Mouse (Mus musculus): ENCODE data around the gene B4galt5. TPM values are rescaled to one million over a fixed set of nuclear protein-coding genes. Genes with fewer than 3 reads are reported as not detected.

B4galt5 gene
- polyA plus RNA-seq, 1 experiment from 2014 or later: 8.8 TPM

GRCm38 (mm10) chr2:167358499-167358898 is 9.5 kb upstream of the B4galt5 start:
- 55% methylated on average over 2 of the region's 2 CpGs for WGBS
- Histone ChIP-seq H3K4me2 (no peak overlapping the region), H3K4me1 (peaks cover 4% of the 10 kb centered on the region; the same call in 1 of the 2 replicates), H3K27ac (replicated peaks) (0 out of 2 replicates have a peak overlapping the region, but pooled peaks have one; percentile 21), H3K9me3 (no peaks in the 10 kb centered on the region), H3K27me3 (replicated peaks) (peaks cover 3% of the 10 kb centered on the region; the same call in 1 of the 2 replicates), H3K36me3 (no peaks in the 10 kb centered on the region), H3K9ac (no peak overlapping the region), H3K4me3 (no peak overlapping the region)
- no peak for ATAC-seq (ENCODE audit: extremely low read depth, insufficient number of reproducible peaks, low FRiP score, low TSS enrichment)

- ATAC-seq (ENCODE audit: extremely low read depth, insufficient number of reproducible peaks, low FRiP score, low TSS enrichment): no peak
- H3K4me2 ChIP-seq: no peak overlapping the region
- H3K4me1 ChIP-seq: peaks cover 19% of the 10 kb centered on the region
- no peak overlapping the region for H3K27ac ChIP-seq (replicated peaks)
- H3K36me3 ChIP-seq: no peaks in the 10 kb centered on the region
- peaks cover 3% of the 10 kb centered on the region; the same call in 1 of the 2 replicates for H3K27me3 ChIP-seq (replicated peaks)
- H3K9ac ChIP-seq: no peak overlapping the region
- H3K9me3 ChIP-seq: no peaks in the 10 kb centered on the region
- H3K4me3 ChIP-seq: no peak overlapping the region
Measured at GRCm38 (mm10) chr2:167356885-167357284, 7.9 kb upstream of the B4galt5 start.

- no peaks in the 10 kb centered on the region for H3K9me3 ChIP-seq
- 76% methylated on average over 9 of the region's 9 CpGs for WGBS
Measured at GRCm38 (mm10) chr2:167354611-167355165, 5.7 kb upstream of the B4galt5 start.

GRCm38 (mm10) chr2:167354046-167354445 is 5.1 kb upstream of the B4galt5 start:
- Histone ChIP-seq H3K4me1 (peaks cover 39% of the 10 kb centered on the region), H3K9ac (no peak overlapping the region), H3K27me3 (replicated peaks) (peaks cover 3% of the 10 kb centered on the region; the same call in 1 of the 2 replicates), H3K9me3 (no peaks in the 10 kb centered on the region), H3K4me2 (no peak overlapping the region), H3K36me3 (no peaks in the 10 kb centered on the region), H3K27ac (replicated peaks) (no peak overlapping the region), H3K4me3 (no peak overlapping the region)
- 89% methylated on average over 8 of the region's 8 CpGs for WGBS
- ATAC-seq (ENCODE audit: extremely low read depth, insufficient number of reproducible peaks, low FRiP score, low TSS enrichment): no peak

More at GRCm38 (mm10) chr2:167354611-167355165, 5.7 kb upstream of the B4galt5 start:
- Histone ChIP-seq H3K4me3 (no peak overlapping the region), H3K36me3 (no peaks in the 10 kb centered on the region), H3K27me3 (replicated peaks) (peaks cover 3% of the 10 kb centered on the region; the same call in 1 of the 2 replicates), H3K4me2 (no peak overlapping the region), H3K9ac (no peak overlapping the region), H3K27ac (replicated peaks) (no peak overlapping the region), H3K4me1 (peaks cover 37% of the 10 kb centered on the region)
- ATAC-seq (ENCODE audit: extremely low read depth, insufficient number of reproducible peaks, low FRiP score, low TSS enrichment): no peak

- Histone ChIP-seq H3K27me3 (replicated peaks) (peaks cover 3% of the 10 kb centered on the region; the same call in 1 of the 2 replicates), H3K36me3 (no peaks in the 10 kb centered on the region), H3K4me1 (peaks cover 44% of the 10 kb centered on the region), H3K4me2 (no peak overlapping the region), H3K9me3 (no peaks in the 10 kb centered on the region), H3K27ac (replicated peaks) (0 out of 2 replicates have a peak overlapping the region, but pooled peaks have one; percentile 20), H3K9ac (no peak overlapping the region), H3K4me3 (no peak overlapping the region)
- WGBS: 50% methylated on average over 6 of the region's 6 CpGs
- ATAC-seq (ENCODE audit: extremely low read depth, insufficient number of reproducible peaks, low FRiP score, low TSS enrichment): no peak
Measured at GRCm38 (mm10) chr2:167352496-167352895, 3.5 kb upstream of the B4galt5 start.

- Histone ChIP-seq H3K4me3 (no peak overlapping the region), H3K4me1 (peaks cover 52% of the 10 kb centered on the region), H3K4me2 (no peak overlapping the region), H3K9me3 (no peaks in the 10 kb centered on the region), H3K9ac (no peak overlapping the region), H3K27me3 (replicated peaks) (no peaks in the 10 kb centered on the region), H3K27ac (replicated peaks) (no peak overlapping the region), H3K36me3 (no peaks in the 10 kb centered on the region)
- no peak for ATAC-seq (ENCODE audit: extremely low read depth, insufficient number of reproducible peaks, low FRiP score, low TSS enrichment)
- WGBS: 52% methylated on average over 9 of the region's 9 CpGs
Measured at GRCm38 (mm10) chr2:167351371-167351951, 2.5 kb upstream of the B4galt5 start.

- H3K27ac ChIP-seq (replicated peaks): no peak overlapping the region
Measured at GRCm38 (mm10) chr2:167350126-167350650, 1.2 kb upstream of the B4galt5 start.

GRCm38 (mm10) chr2:167349283-167349936 is 427 bp upstream of the B4galt5 start:
- Histone ChIP-seq H3K4me2 (peak overlapping the region; percentile 91), H3K9ac (peak overlapping the region; percentile 73), H3K4me3 (peak overlapping the region; percentile 94), H3K36me3 (peaks cover 4% of the 10 kb centered on the region; the same call in 1 of the 2 replicates), H3K9me3 (no peaks in the 10 kb centered on the region), H3K27ac (replicated peaks) (no peak overlapping the region; the same call in 1 of the 2 replicates), H3K4me1 (peaks cover 67% of the 10 kb centered on the region), H3K27me3 (replicated peaks) (no peaks in the 10 kb centered on the region)
- under 1% methylated on average over 40 of the region's 50 CpGs for WGBS
- peak; percentile 90 for ATAC-seq (ENCODE audit: extremely low read depth, insufficient number of reproducible peaks, low FRiP score, low TSS enrichment)

More at GRCm38 (mm10) chr2:167350126-167350650, 1.2 kb upstream of the B4galt5 start:
- H3K27me3 ChIP-seq (replicated peaks): no peaks in the 10 kb centered on the region
- no peaks in the 10 kb centered on the region for H3K9me3 ChIP-seq
- H3K9ac ChIP-seq: peak overlapping the region; percentile 73; the same call in 1 of the 2 replicates
- peak overlapping the region; percentile 94 for H3K4me3 ChIP-seq
- no peak for ATAC-seq (ENCODE audit: extremely low read depth, insufficient number of reproducible peaks, low FRiP score, low TSS enrichment)
- peaks cover 4% of the 10 kb centered on the region; the same call in 1 of the 2 replicates for H3K36me3 ChIP-seq
- peaks cover 59% of the 10 kb centered on the region for H3K4me1 ChIP-seq
- H3K4me2 ChIP-seq: peak overlapping the region; percentile 91
- WGBS: 52% methylated on average over 8 of the region's 8 CpGs

GRCm38 (mm10) chr2:167347991-167348375 is 1.0 kb downstream of the B4galt5 start:
- ATAC-seq (ENCODE audit: extremely low read depth, insufficient number of reproducible peaks, low FRiP score, low TSS enrichment): no peak
- no peaks in the 10 kb centered on the region for H3K27me3 ChIP-seq (replicated peaks)
- peak overlapping the region; percentile 90 for H3K27ac ChIP-seq (replicated peaks)
- peak overlapping the region; percentile 94 for H3K4me3 ChIP-seq
- peaks cover 4% of the 10 kb centered on the region; the same call in 1 of the 2 replicates for H3K36me3 ChIP-seq
- no peaks in the 10 kb centered on the region for H3K9me3 ChIP-seq
- peaks cover 76% of the 10 kb centered on the region for H3K4me1 ChIP-seq
- peak overlapping the region; percentile 91 for H3K4me2 ChIP-seq
- 11% methylated on average over 11 of the region's 11 CpGs for WGBS
- peak overlapping the region; percentile 97 for H3K9ac ChIP-seq

- Histone ChIP-seq H3K4me3 (peak overlapping the region; percentile 94), H3K36me3 (peaks cover 4% of the 10 kb centered on the region; the same call in 1 of the 2 replicates), H3K27me3 (replicated peaks) (no peaks in the 10 kb centered on the region), H3K9me3 (no peaks in the 10 kb centered on the region), H3K4me2 (peak overlapping the region; percentile 91), H3K4me1 (peaks cover 73% of the 10 kb centered on the region), H3K9ac (peak overlapping the region; percentile 97), H3K27ac (replicated peaks) (no peak overlapping the region)
- no peak for ATAC-seq (ENCODE audit: extremely low read depth, insufficient number of reproducible peaks, low FRiP score, low TSS enrichment)
- WGBS: 79% methylated on average over 4 of the region's 4 CpGs
Measured at GRCm38 (mm10) chr2:167347361-167347760, 1.6 kb downstream of the B4galt5 start.
